Mouse (Mus musculus) neural tube, embryonic 15.5 days (tissue): ENCODE data around the gene Lxn. TPM values are rescaled to one million over a fixed set of nuclear protein-coding genes. Genes with fewer than 3 reads are reported as not detected.
A peak's percentile ranks its signal among the peaks of the same experiment; 100 is the strongest.

Experiments
- ATAC-seq: fragments of 200-750 bp; cut with Nextera tagmentation; 2 replicates; pipeline ENCODE4 v1.8.0; 2017; ENCODE audit warnings: mild to moderate bottlenecking, moderate TSS enrichment, moderate library complexity; ENCODE audit not compliant: low FRiP score
- H3K27ac ChIP-seq: fragments of 300-500 bp; sonication (generic); replicated peaks from 2 replicates; pipeline ENCODE4 v1.5.1; 2015; ENCODE audit warnings: mild to moderate bottlenecking, inconsistent platforms
- H3K27me3 ChIP-seq: fragments of 300-500 bp; sonication (generic); replicated peaks from 2 replicates; pipeline ENCODE4 v1.6.1; 2015; ENCODE audit warnings: inconsistent platforms
- H3K36me3 ChIP-seq: fragments of 300-500 bp; sonication (generic); 2 replicates; pipeline ENCODE4 v1.6.1; 2015; ENCODE audit warnings: inconsistent platforms
- H3K4me1 ChIP-seq: fragments of 300-500 bp; sonication (generic); 2 replicates; pipeline ENCODE4 v1.6.1; 2015; ENCODE audit warnings: inconsistent platforms
- H3K4me2 ChIP-seq: fragments of 300-500 bp; sonication (generic); 2 replicates; pipeline ENCODE4 v1.6.1; 2015; ENCODE audit warnings: inconsistent platforms, mild to moderate bottlenecking, moderate library complexity
- H3K4me3 ChIP-seq: fragments of 300-500 bp; sonication (generic); replicated peaks from 2 replicates; pipeline ENCODE4 v1.5.1; 2015; ENCODE audit warnings: mild to moderate bottlenecking, inconsistent platforms
- H3K9ac ChIP-seq: fragments of 300-500 bp; sonication (generic); replicated peaks from 2 replicates; pipeline ENCODE4 v1.6.1; 2015; ENCODE audit warnings: mild to moderate bottlenecking, inconsistent platforms
- H3K9me3 ChIP-seq: fragments of 300-500 bp; sonication (generic); replicated peaks from 2 replicates; pipeline ENCODE4 v1.6.1; 2016; ENCODE audit warnings: inconsistent platforms
- WGBS: fragments of 180-500 bp; shearing (Covaris S2); methylation state at CpG from one replicate; pipeline ENCODE4 v1.1.7; 2015; ENCODE audit warnings: mixed read lengths; 5-methylcytosine and 5-hydroxymethylcytosine counted together
- polyA plus RNA-seq: library from polyadenylated mRNA; unstranded; fragments of >200 nt; fragmentation: Nextera tagmentation; extraction: Ambion mirVana; gene quantifications from 2 replicates; pipeline ENCODE4 v1.2.1, GENCODE M21; 2015

Gene Lxn
- polyA plus RNA-seq: 191 and 236 TPM in 2 replicates

- Histone ChIP-seq H3K4me1 (peaks cover 17% of the 10 kb centered on the region), H3K4me3 (peak within 1 kb of the TSS; percentile 60), H3K36me3 (peaks cover 22% of the 10 kb centered on the region), H3K27me3 (no peaks in the 10 kb centered on the region), H3K27ac (peak within 1 kb of the TSS; percentile 82), H3K9me3 (no peaks in the 10 kb centered on the region), H3K9ac (peak within 1 kb of the TSS; percentile 64), H3K4me2 (peak within 1 kb of the TSS; percentile 89)
- under 1% methylated on average over 43 of the region's 43 CpGs for whole genome bisulfite sequencing
- peak; percentile 88 for ATAC-seq
Observed at GRCm38 (mm10) chr3:67463450-67464372, at the start of gene Lxn. Gene Lxn (minus strand): TSS chr3:67463926.

GRCm38 (mm10) chr3:67512807-67513206, 49.1 kb upstream of the Lxn start:
- no peak overlapping the region for H3K4me2 ChIP-seq
- H3K4me1 ChIP-seq: peaks cover 11% of the 10 kb centered on the region
- no peak overlapping the region for H3K27ac ChIP-seq
- no peaks in the 10 kb centered on the region for H3K36me3 ChIP-seq
- H3K9ac ChIP-seq: no peak overlapping the region
- H3K4me3 ChIP-seq: no peak overlapping the region
- 2% methylated on average over 5 of the region's 5 CpGs for WGBS
- peaks cover 22% of the 10 kb centered on the region for H3K27me3 ChIP-seq
- peak; percentile 67; the same call in 1 of the 2 replicates for ATAC-seq
- H3K9me3 ChIP-seq: no peaks in the 10 kb centered on the region

GRCm38 (mm10) chr3:67508216-67508892, 44.6 kb upstream of the Lxn start:
- Histone ChIP-seq H3K27ac (no peak overlapping the region), H3K27me3 (peaks cover under 1% of the 10 kb centered on the region; the same call in 1 of the 2 replicates), H3K36me3 (no peaks in the 10 kb centered on the region), H3K4me3 (no peak overlapping the region), H3K4me2 (no peak overlapping the region), H3K9ac (no peak overlapping the region), H3K9me3 (no peaks in the 10 kb centered on the region), H3K4me1 (no peaks in the 10 kb centered on the region)
- 87% methylated on average over 10 of the region's 10 CpGs for WGBS
- no peak for ATAC-seq

- no peak overlapping the region for H3K4me2 ChIP-seq
- no peaks in the 10 kb centered on the region for H3K4me1 ChIP-seq
- no peak overlapping the region for H3K4me3 ChIP-seq
- no peaks in the 10 kb centered on the region for H3K9me3 ChIP-seq
- no peak for ATAC-seq
- no peak overlapping the region for H3K27ac ChIP-seq
- no peaks in the 10 kb centered on the region for H3K27me3 ChIP-seq
- WGBS: 83% methylated on average over 2 of the region's 2 CpGs
- no peak overlapping the region for H3K9ac ChIP-seq
- H3K36me3 ChIP-seq: no peaks in the 10 kb centered on the region
Observed at GRCm38 (mm10) chr3:67505286-67505685, 41.6 kb upstream of the Lxn start.

GRCm38 (mm10) chr3:67503878-67504277, 40.2 kb upstream of the Lxn start:
- 11% methylated on average over 3 of the region's 3 CpGs for WGBS

GRCm38 (mm10) chr3:67499406-67499791, 35.7 kb upstream of the Lxn start:
- Histone ChIP-seq H3K36me3 (no peaks in the 10 kb centered on the region), H3K9ac (no peak overlapping the region), H3K27ac (no peak overlapping the region), H3K4me3 (no peak overlapping the region), H3K9me3 (no peaks in the 10 kb centered on the region), H3K4me1 (no peaks in the 10 kb centered on the region), H3K4me2 (no peak overlapping the region), H3K27me3 (no peaks in the 10 kb centered on the region)
- WGBS: 96% methylated on average over 4 of the region's 4 CpGs
- ATAC-seq: no peak

More at GRCm38 (mm10) chr3:67503878-67504277, 40.2 kb upstream of the Lxn start:
- no peaks in the 10 kb centered on the region for H3K36me3 ChIP-seq
- no peak for ATAC-seq
- no peak overlapping the region for H3K27ac ChIP-seq
- H3K4me1 ChIP-seq: no peaks in the 10 kb centered on the region
- no peaks in the 10 kb centered on the region for H3K9me3 ChIP-seq
- H3K4me3 ChIP-seq: no peak overlapping the region
- no peaks in the 10 kb centered on the region for H3K27me3 ChIP-seq
- no peak overlapping the region for H3K4me2 ChIP-seq
- H3K9ac ChIP-seq: no peak overlapping the region

DNA sequence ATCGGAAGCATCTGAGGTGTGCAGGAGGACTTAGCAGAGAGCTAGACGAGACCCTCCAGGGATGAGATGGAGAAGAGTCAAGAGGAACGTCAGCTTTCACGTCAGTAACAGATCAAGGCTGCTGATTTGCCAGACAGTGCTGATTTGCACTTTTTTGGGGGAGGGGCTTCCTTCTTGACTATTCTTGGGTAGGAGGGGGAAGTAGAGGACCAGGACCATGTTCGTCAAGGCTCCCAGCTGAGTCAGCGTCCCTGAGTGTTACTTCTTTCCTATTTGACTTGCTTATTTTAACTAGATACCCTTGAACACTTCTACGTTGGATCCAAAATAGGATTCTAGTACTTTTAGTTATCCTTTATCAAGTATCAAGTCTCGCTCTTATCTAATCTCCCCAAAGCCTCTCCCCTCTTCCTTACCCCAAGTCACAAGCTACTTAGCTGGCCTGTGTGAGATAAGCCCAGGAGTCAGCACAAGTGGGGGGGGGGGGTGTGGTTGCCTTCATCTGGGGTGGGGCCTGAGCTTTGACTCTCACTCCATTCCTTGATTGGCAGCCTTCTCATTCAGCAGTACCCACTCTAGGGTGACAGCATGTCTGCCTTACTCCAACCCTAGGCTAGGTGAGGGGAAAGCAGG, 35.2 kb upstream of the Lxn start:
- Histone ChIP-seq H3K27me3 (no peaks in the 10 kb centered on the region), H3K36me3 (no peaks in the 10 kb centered on the region), H3K27ac (no peak overlapping the region), H3K9me3 (no peaks in the 10 kb centered on the region), H3K4me1 (no peaks in the 10 kb centered on the region), H3K4me3 (no peak overlapping the region), H3K9ac (no peak overlapping the region), H3K4me2 (no peak overlapping the region)
- 91% methylated on average over 8 of the region's 8 CpGs for WGBS
- no peak for ATAC-seq

DNA sequence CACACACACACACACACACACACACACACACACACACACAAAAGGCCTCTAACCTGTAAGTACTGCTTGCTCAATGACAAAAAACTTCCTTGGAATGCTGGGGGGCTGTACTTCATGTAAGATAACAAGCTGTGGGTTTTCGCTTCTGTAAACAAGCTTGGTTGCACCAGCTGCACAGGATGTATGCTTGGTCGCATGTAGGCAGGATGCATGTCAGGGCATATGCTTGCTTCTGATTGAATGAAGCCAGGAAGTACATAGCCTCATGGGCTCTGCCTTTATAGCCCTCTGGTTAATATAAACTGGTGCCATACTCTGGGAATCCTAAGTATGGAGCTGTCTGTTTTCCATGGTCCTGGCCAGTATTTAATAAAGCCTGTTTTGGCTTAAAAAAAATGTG, 34.3 kb upstream of the Lxn start:
- Histone ChIP-seq H3K36me3 (no peaks in the 10 kb centered on the region), H3K4me3 (no peak overlapping the region), H3K27ac (no peak overlapping the region), H3K27me3 (no peaks in the 10 kb centered on the region), H3K9ac (no peak overlapping the region), H3K4me1 (no peaks in the 10 kb centered on the region), H3K4me2 (no peak overlapping the region), H3K9me3 (no peaks in the 10 kb centered on the region)
- 86% methylated on average over 2 of the region's 2 CpGs for WGBS
- ATAC-seq: no peak

GRCm38 (mm10) chr3:67496310-67496709, 32.6 kb upstream of the Lxn start:
- H3K4me2 ChIP-seq: no peak overlapping the region
- H3K27ac ChIP-seq: no peak overlapping the region
- ATAC-seq: no peak
- no peaks in the 10 kb centered on the region for H3K27me3 ChIP-seq
- no peaks in the 10 kb centered on the region for H3K9me3 ChIP-seq
- no peak overlapping the region for H3K9ac ChIP-seq
- no peaks in the 10 kb centered on the region for H3K4me1 ChIP-seq
- no peak overlapping the region for H3K4me3 ChIP-seq
- H3K36me3 ChIP-seq: no peaks in the 10 kb centered on the region
- 81% methylated on average over 10 of the region's 10 CpGs for whole genome bisulfite sequencing

GRCm38 (mm10) chr3:67493132-67493531, 29.4 kb upstream of the Lxn start:
- WGBS: 81% methylated on average over 8 of the region's 8 CpGs
- no peak overlapping the region for H3K9ac ChIP-seq
- H3K27ac ChIP-seq: no peak overlapping the region
- ATAC-seq: no peak
- H3K9me3 ChIP-seq: no peaks in the 10 kb centered on the region
- no peak overlapping the region for H3K4me2 ChIP-seq
- H3K4me1 ChIP-seq: no peaks in the 10 kb centered on the region
- H3K36me3 ChIP-seq: no peaks in the 10 kb centered on the region
- H3K27me3 ChIP-seq: no peaks in the 10 kb centered on the region
- H3K4me3 ChIP-seq: no peak overlapping the region

DNA sequence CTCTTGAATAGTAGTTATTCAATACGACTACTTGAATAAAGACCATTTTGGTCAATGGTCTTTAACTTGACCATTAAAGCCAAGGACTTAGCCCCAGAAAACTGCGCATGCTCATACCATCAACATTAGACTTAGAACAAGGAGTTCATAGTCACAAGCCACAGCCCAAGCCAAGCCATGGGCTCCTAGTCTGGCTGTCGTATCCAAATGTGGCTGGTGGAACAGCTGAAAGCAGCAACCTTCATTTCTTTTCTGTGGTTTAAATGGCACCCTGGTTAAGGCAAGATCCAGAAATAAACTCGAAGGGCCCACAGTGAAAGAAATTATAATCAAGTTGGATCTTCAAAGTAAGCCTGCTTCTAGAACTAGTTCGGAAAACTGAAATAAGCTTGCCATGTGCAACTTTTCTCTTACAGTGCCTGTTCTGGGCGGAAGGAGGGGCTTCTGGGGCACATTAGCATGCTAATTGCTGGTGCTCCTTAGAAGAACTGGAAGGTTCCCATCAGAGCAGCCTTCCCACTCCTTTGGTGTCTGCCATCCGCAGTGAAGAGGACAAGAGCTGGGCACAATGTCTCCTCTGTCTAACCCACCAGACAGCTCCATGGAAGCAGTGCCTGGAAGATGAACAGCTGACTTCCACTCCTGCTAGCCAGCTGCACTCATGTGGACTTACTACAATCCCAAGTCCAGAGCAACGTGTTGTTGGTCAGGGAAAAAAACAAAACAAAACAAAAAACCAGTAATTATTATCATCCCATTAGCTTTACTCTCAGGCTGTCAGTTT, 28.6 kb upstream of the Lxn start:
- Histone ChIP-seq H3K36me3 (no peaks in the 10 kb centered on the region), H3K4me2 (no peak overlapping the region), H3K27me3 (no peaks in the 10 kb centered on the region), H3K4me3 (no peak overlapping the region), H3K9ac (no peak overlapping the region), H3K4me1 (no peaks in the 10 kb centered on the region), H3K9me3 (no peaks in the 10 kb centered on the region), H3K27ac (no peak overlapping the region)
- ATAC-seq: no peak
- 75% methylated on average over 8 of the region's 8 CpGs for whole genome bisulfite sequencing
